Mouse (Mus musculus): ENCODE data around the gene Itga2.

GRCm38 (mm10) chr13:114924785-114925184 is 7.1 kb downstream of the Itga2 start:
- no peak for TF ChIP-seq CTCF (conservative IDR thresholded peaks at IDR 0.05 in 1 of 2, IDR thresholded peaks at IDR 0.05 in 1 of 2; ENCODE audit: low read depth in 2 of 2, low read length in 2 of 2)
- TF ChIP-seq POLR2A (IDR thresholded peaks at IDR 0.05; ENCODE audit: low read depth, low read length) = no peak
